Mouse (Mus musculus) testis, adult 10 weeks (tissue): ENCODE data around the gene Spam1. TPM values are rescaled to one million over a fixed set of nuclear protein-coding genes. Genes with fewer than 3 reads are reported as not detected.

ENCODE experiments used
- polyA plus RNA-seq: library from polyadenylated mRNA; stranded (reverse); fragments of 350-450 nt; fragmentation: Illumina TruSeq; extraction: RNeasy Lipid Tissue Mini Kit (QIAGEN cat#74804); gene quantifications from one replicate; pipeline ENCODE4 v1.2.3, GENCODE M21; 2014; ENCODE audit warnings: low read depth, low replicate concordance

Spam1 gene
- polyA plus RNA-seq: 265 TPM

GRCm38 (mm10) chr6:24790888-24791287 lies at the start of gene Spam1:
Gene Spam1 (plus strand): TSS chr6:24791188.

DNA sequence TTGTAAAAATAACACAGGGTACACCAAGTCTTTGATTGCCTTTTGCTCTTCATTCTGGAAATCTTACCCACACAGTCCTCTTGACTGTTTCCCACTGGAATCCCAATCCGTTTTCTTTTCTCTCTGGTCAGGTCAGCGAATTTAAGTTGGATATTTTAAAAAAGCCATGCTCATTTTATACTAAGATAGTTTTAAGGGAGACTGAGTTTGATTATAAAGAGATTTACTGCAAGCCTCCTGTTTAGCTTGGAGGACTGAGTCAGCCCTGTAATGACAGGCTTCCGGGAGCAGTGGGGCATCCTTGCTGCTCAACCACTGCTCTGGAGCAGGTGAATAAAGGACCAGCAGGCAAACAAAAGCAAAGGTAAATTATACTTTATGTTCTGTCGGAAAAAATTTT lies 43.0 kb upstream of the Spam1 start, which contains the start of gene Hyal4:
Gene Hyal4 (plus strand): TSS at position 301 of the 400 bp plus-strand sequence.

Other genes starting within 250 kb of the Spam1 start
- not detected for gene Lmod2, start 193.4 kb upstream of the Spam1 start, polyA plus RNA-seq
- 36.6 TPM for gene Wasl, start 126.2 kb upstream of the Spam1 start, polyA plus RNA-seq
- gene Hyal6, start 57.9 kb upstream of the Spam1 start, polyA plus RNA-seq: 189 TPM
- 1.3 TPM for gene Hyal4, start 42.9 kb upstream of the Spam1 start, polyA plus RNA-seq
- 428 TPM for gene Hyal5, start 66.8 kb downstream of the Spam1 start, polyA plus RNA-seq
- 0.04 TPM for gene Tmem229a, start 165.1 kb downstream of the Spam1 start, polyA plus RNA-seq